ENCODE assay signal across 8 mouse cellular contexts in the genomic region with DNA sequence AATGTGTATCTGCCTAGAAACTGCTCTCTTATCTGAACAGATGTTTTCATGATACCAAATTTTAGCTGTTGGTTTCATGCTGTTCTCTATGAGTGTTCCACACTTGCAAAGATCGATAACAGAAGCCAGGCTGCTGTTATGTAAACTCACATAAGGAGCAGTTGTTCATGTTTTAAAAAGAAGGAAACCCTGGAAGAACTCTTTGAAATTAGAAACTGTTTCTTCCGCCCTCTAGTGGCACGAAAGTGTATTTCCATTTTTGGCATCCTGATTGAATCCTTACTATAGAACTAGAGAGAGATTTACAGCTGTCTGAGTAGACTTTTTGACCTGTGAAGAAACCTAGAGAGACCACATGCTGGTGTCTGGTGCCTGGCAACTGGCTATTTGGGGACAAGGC. TPM values are rescaled to one million over a fixed set of nuclear protein-coding genes. Genes with fewer than 3 reads are reported as not detected.
DNase-seq lines count a peak whose midpoint lies in the region; TF ChIP-seq lines count a peak whose summit lies in the region.

No protein-coding gene starts in this region.

- H3K27ac ChIP-seq in heart, adult 2 months: no peak overlapping the region

- intact Hi-C loops in heart, adult 2 months (cut with DNase I): no loop called here

- H3K4me1 ChIP-seq in heart, adult 2 months (ENCODE audit: control insufficient read depth, insufficient read depth, low read length): no peaks in the 10 kb centered on the region

- no peaks in the 10 kb centered on the region for H3K36me3 ChIP-seq in heart, adult 2 months (ENCODE audit: control insufficient read depth, insufficient read depth, low read length)

- no peaks in the 10 kb centered on the region for H3K79me2 ChIP-seq in heart, adult 2 months (replicated peaks; ENCODE audit: control insufficient read depth, insufficient read depth, low read length)

- H3K4me3 ChIP-seq in heart, adult 2 months: no peak overlapping the region

- H3K27me3 ChIP-seq in heart, adult 2 months (ENCODE audit: control insufficient read depth, insufficient read depth, low read length): no peaks in the 10 kb centered on the region

- TF ChIP-seq CTCF in heart, adult 2 months (IDR thresholded peaks at IDR 0.05): peak; percentile 85

- no peak for TF ChIP-seq POLR2A in heart, adult 2 months (IDR thresholded peaks at IDR 0.05; ENCODE audit: insufficient read depth, low read depth, low read length)

- no peak for TF ChIP-seq EP300 in heart, adult 2 months (IDR thresholded peaks at IDR 0.05; ENCODE audit: insufficient read depth, low read depth, low read length)

- DNase-seq in heart, adult 2 months: no peak
- no peak for DNase-seq in heart, adult 9 months (ENCODE audit: low spot score in 2 of 2)
- DNase-seq in right cerebral cortex, adult 18-20 months: peak; percentile 56
- no peak for DNase-seq in right cerebral cortex, postnatal 4 days
- DNase-seq in kidney, postnatal 36 days: peak; percentile 16 to 40
- peak; percentile 71 for DNase-seq in retina, postnatal 1 day
- DNase-seq in urinary bladder, postnatal 4 days (ENCODE audit: low spot score in 2 of 2): no peak
- no peak for DNase-seq in heart, adult 8-10 months (ENCODE audit: low spot score)

- WGBS in heart, adult 2 months: 4% methylated on average over 3 of the region's 3 CpGs

- H3K9ac ChIP-seq in heart, adult 2 months (ENCODE audit: low read depth, low read length): no peak overlapping the region

RNA-seq across cellular contexts. Expression of a gene that starts 43.5 kb away (rescaled TPM):
- total RNA-seq in heart, adult 2 months (2021): 10 to 100 TPM; 36.4 to 40.6 TPM
- polyA plus RNA-seq in heart, adult 2 months (2012; rRNA removed): 34.8 and 44.0 TPM in 2 replicates
- 10 to 100 TPM; 29.0 to 41.2 (median 32.4) TPM for total RNA-seq in heart, adult 8-10 months (2022)

Comparison
In these comparisons a context has a peak if more than half of its experiments do, and no peak if none do; other contexts are left out.
1. DNase-seq: peak in right cerebral cortex, adult 18-20 months (single experiment), kidney, postnatal 36 days (2 of 2) and retina, postnatal 1 day (single experiment); none in heart, adult 2 months (0 of 2), heart, adult 9 months (0 of 2), right cerebral cortex, postnatal 4 days (single experiment), urinary bladder, postnatal 4 days (0 of 2) and heart, adult 8-10 months (single experiment).